Mouse (Mus musculus) hindbrain, embryonic 11.5 days (tissue): Measurements from ENCODE around the gene Fgd3. TPM values are rescaled to one million over a fixed set of nuclear protein-coding genes. Genes with fewer than 3 reads are reported as not detected.

Experiments
- ATAC-seq: fragments of 200-750 bp; cut with Nextera tagmentation; 2 replicates; pipeline ENCODE4 v1.8.0; 2017; ENCODE audit warnings: mild to moderate bottlenecking, moderate TSS enrichment, moderate library complexity; ENCODE audit not compliant: low FRiP score
- DNase-seq: peaks from one replicate; pipeline ENCODE4 v3.0.0-alpha.2; 2015; ENCODE audit warnings: low spot score
- H3K27ac ChIP-seq: fragments of 300-500 bp; sonication (generic); 2 replicates; pipeline ENCODE4 v1.5.1; 2014; ENCODE audit warnings: mild to moderate bottlenecking, low read depth, low read length
- H3K27me3 ChIP-seq: fragments of 300-500 bp; sonication (generic); 2 replicates; pipeline ENCODE4 v1.6.1; 2014; ENCODE audit warnings: mild to moderate bottlenecking, low read length, moderate library complexity, mixed read lengths; ENCODE audit not compliant: control insufficient read depth, insufficient read depth
- H3K36me3 ChIP-seq: fragments of 300-500 bp; sonication (generic); 2 replicates; pipeline ENCODE4 v1.6.1; 2014; ENCODE audit warnings: mild to moderate bottlenecking, low read length, moderate library complexity, mixed read lengths; ENCODE audit not compliant: control insufficient read depth, insufficient read depth
- H3K4me1 ChIP-seq: fragments of 300-500 bp; sonication (generic); replicated peaks from 2 replicates; pipeline ENCODE4 v1.6.1; 2014; ENCODE audit warnings: low read length, mixed read lengths; ENCODE audit not compliant: control insufficient read depth, insufficient read depth
- H3K4me2 ChIP-seq: fragments of 300-500 bp; sonication (generic); replicated peaks from 2 replicates; pipeline ENCODE4 v1.6.1; 2014; ENCODE audit warnings: mild to moderate bottlenecking, low read depth, low read length
- H3K4me3 ChIP-seq: fragments of 300-500 bp; sonication (generic); 2 replicates; pipeline ENCODE4 v1.5.1; 2014; ENCODE audit warnings: low read depth, low read length
- H3K9ac ChIP-seq: fragments of 300-500 bp; sonication (generic); 2 replicates; pipeline ENCODE4 v1.6.1; 2014; ENCODE audit warnings: low read depth, low read length
- H3K9me3 ChIP-seq: fragments of 300-500 bp; sonication (generic); 2 replicates; pipeline ENCODE4 v1.6.1; 2016; ENCODE audit warnings: low read length; ENCODE audit not compliant: control insufficient read depth
- WGBS: fragments of 180-500 bp; shearing (Covaris S2); extraction: QIAGEN DNeasy Blood & Tissue Kit; methylation state at CpG from one replicate; pipeline ENCODE4 v1.1.7; 2014; 5-methylcytosine and 5-hydroxymethylcytosine counted together
- polyA plus RNA-seq: library from polyadenylated mRNA; unstranded; fragments of >200 nt; fragmentation: Nextera tagmentation; extraction: Ambion mirVana; gene quantifications from 2 replicates; pipeline ENCODE4 v1.2.1, GENCODE M21; 2014

Gene Fgd3
- polyA plus RNA-seq, 1 experiment from 2014 or later: 1.1 TPM

DNA sequence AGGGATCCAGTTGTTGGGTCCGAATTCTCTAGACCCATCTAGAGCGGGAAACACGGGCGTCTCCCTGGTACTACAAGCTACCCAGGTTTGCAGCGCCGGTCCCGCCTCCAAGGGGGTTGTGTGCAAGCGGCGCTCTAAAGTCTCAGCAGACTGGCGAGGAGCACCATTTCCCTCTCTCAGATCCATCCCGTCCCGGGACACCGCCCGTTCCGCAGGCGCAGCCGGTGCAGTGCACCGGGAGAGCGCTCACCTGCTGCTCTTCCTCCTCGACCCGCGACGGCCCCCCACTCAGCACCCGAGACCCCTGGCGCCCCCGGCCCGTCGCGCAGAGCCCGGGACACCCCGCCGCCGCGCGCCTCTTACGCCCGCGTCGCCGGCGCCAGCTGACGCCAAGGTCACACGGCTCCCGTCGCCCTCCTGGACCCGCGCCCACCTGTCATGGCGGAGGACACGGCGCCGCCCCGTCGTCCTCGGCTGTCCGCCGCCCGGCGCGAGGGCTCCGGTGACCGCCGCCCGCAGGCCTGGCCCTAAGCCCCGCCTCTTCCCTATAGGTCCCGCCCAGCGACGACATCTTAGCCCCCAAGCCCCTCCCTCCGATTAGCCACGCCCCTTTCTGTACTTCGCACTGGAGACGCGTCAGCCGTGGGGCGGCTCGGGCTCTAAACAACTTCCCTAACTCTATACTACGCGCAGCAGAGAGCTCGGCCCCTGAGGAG is 104.4 kb downstream of the Fgd3 start, which contains the start of gene Card19:
Gene Card19 (minus strand): TSS at position 534 of the 716 bp plus-strand sequence.
- Histone ChIP-seq H3K27ac (no peak within 1 kb of the TSS), H3K36me3 (no peaks in the 10 kb centered on the region), H3K4me2 (peak within 1 kb of the TSS; percentile 97), H3K4me3 (peak within 1 kb of the TSS; percentile 69), H3K9me3 (no peaks in the 10 kb centered on the region), H3K27me3 (peaks cover 9% of the 10 kb centered on the region; the same call in 1 of the 2 replicates), H3K4me1 (no peaks in the 10 kb centered on the region), H3K9ac (peak within 1 kb of the TSS; percentile 73)
- WGBS: under 1% methylated on average over 69 of the region's 78 CpGs
- ATAC-seq (peak; percentile 90), DNase-seq (peak; percentile 96)

- peaks cover 9% of the 10 kb centered on the region; the same call in 1 of the 2 replicates for H3K27me3 ChIP-seq
- no peak for DNase-seq
Observed at GRCm38 (mm10) chr13:49215128-49215503, 105.0 kb downstream of the Fgd3 start.

GRCm38 (mm10) chr13:49214454-49214853 is 105.7 kb downstream of the Fgd3 start:
- Histone ChIP-seq H3K4me1 (no peaks in the 10 kb centered on the region), H3K36me3 (no peaks in the 10 kb centered on the region), H3K9me3 (no peaks in the 10 kb centered on the region), H3K4me2 (no peak overlapping the region), H3K27me3 (peaks cover 9% of the 10 kb centered on the region; the same call in 1 of the 2 replicates), H3K4me3 (no peak overlapping the region), H3K27ac (no peak overlapping the region), H3K9ac (no peak overlapping the region)
- DNase-seq (no peak), ATAC-seq (no peak)
- WGBS: 87% methylated on average over 3 of the region's 3 CpGs

More at GRCm38 (mm10) chr13:49215128-49215503, 105.0 kb downstream of the Fgd3 start:
- peak overlapping the region; percentile 97 for H3K4me2 ChIP-seq
- WGBS: 9% methylated on average over 5 of the region's 5 CpGs
- peak overlapping the region; percentile 69 for H3K4me3 ChIP-seq
- H3K9ac ChIP-seq: no peak overlapping the region; the same call in 1 of the 2 replicates
- no peaks in the 10 kb centered on the region for H3K4me1 ChIP-seq
- H3K27ac ChIP-seq: no peak overlapping the region
- H3K9me3 ChIP-seq: no peaks in the 10 kb centered on the region
- no peak for ATAC-seq
- no peaks in the 10 kb centered on the region for H3K36me3 ChIP-seq

GRCm38 (mm10) chr13:49213531-49213932 is 106.6 kb downstream of the Fgd3 start:
- no peaks in the 10 kb centered on the region for H3K36me3 ChIP-seq
- no peaks in the 10 kb centered on the region for H3K9me3 ChIP-seq
- H3K27me3 ChIP-seq: peaks cover 9% of the 10 kb centered on the region; the same call in 1 of the 2 replicates
- ATAC-seq: no peak
- no peak overlapping the region for H3K9ac ChIP-seq
- DNase-seq: no peak
- no peak overlapping the region for H3K4me2 ChIP-seq
- H3K4me1 ChIP-seq: no peaks in the 10 kb centered on the region
- no peak overlapping the region for H3K27ac ChIP-seq
- WGBS: 73% methylated on average over 4 of the region's 4 CpGs
- no peak overlapping the region for H3K4me3 ChIP-seq

DNA sequence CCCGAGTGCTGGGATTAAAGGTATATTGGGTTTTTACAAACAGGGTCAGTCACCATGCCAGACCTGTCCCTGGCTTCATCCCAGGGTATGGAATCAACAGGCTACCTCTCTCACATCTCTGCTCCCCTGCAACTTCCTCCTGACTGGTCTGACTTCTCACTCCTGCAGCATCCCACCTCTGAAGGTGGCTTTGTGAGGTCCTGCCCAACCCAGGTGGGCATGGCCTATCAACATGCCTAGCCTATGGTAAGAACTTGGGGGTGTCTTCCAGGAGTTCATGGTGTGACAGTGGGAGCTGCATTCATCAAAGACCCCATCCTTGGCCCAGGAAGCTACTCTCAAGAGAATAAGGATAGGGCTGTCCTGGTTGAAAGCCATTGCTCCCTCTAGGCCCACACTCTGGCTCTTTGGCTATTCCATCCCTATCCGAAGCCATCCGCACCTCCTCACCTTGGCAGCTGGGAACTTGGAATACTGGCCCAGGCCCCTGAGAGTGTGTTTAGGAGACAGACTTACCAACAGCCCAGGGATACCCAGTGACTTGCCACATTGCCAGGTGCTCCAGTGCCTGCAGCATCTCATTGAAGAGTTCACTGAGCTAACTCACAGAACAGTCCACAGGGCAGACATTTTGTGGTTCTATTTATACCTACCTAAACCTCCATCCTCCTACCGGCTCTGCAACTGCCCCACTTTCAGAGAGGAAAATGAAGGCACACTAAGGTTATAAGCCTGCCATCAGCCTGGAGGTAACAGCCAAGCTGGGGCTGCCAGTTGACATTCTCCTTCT is 107.2 kb downstream of the Fgd3 start:
- H3K36me3 ChIP-seq: no peaks in the 10 kb centered on the region
- H3K4me2 ChIP-seq: no peak overlapping the region
- H3K4me1 ChIP-seq: no peaks in the 10 kb centered on the region
- no peak overlapping the region for H3K27ac ChIP-seq
- H3K4me3 ChIP-seq: no peak overlapping the region
- no peaks in the 10 kb centered on the region for H3K9me3 ChIP-seq
- 82% methylated on average over 4 of the region's 4 CpGs for whole genome bisulfite sequencing
- ATAC-seq (no peak), DNase-seq (no peak)
- peaks cover 9% of the 10 kb centered on the region; the same call in 1 of the 2 replicates for H3K27me3 ChIP-seq
- no peak overlapping the region for H3K9ac ChIP-seq

Other genes with a start within 250 kb of the Fgd3 start
- gene Wnk2, start 172.3 kb downstream of the Fgd3 start, polyA plus RNA-seq: 8.5 and 11.0 TPM in 2 replicates
- gene Ninj1, start 132.8 kb downstream of the Fgd3 start, polyA plus RNA-seq: 20.6 and 21.5 TPM in 2 replicates
- 20.3 and 27.4 TPM in 2 replicates for gene Card19, start 104.3 kb downstream of the Fgd3 start, polyA plus RNA-seq
- 0.63 and 0.73 TPM in 2 replicates for gene Susd3, start 71.6 kb downstream of the Fgd3 start, polyA plus RNA-seq
- gene Bicd2, start 21.3 kb upstream of the Fgd3 start, polyA plus RNA-seq: 26.9 and 29.5 TPM in 2 replicates
- gene Ippk, start 100.9 kb upstream of the Fgd3 start, polyA plus RNA-seq: 14.1 and 14.6 TPM in 2 replicates
- gene Tes3-ps, start 173.0 kb upstream of the Fgd3 start, polyA plus RNA-seq: 0.65 and 0.71 TPM in 2 replicates
- gene Ecm2, start 184.5 kb upstream of the Fgd3 start, polyA plus RNA-seq: 1.1 and 1.2 TPM in 2 replicates
- 0.10 and 0.26 TPM in 2 replicates for gene Aspn, start 224.1 kb upstream of the Fgd3 start, polyA plus RNA-seq